Mouse (Mus musculus): ENCODE measurements at regions not wholly inside any gene's neighbourhood (a gene's known extent, or its start where the extent isn't known, plus 50 kb on each side); places are given as distances from the start of the nearest gene placed in this dataset.

- no peak overlapping the region for H3K4me3 ChIP-seq (ENCODE audit: control insufficient read depth in 1 of 2, insufficient read depth in 1 of 2, low read depth in 2 of 2, low read length in 2 of 2)
- peaks cover 0 to under 1% of the 10 kb centered on the region in 2 experiments; a peak in 2 of 4 replicates for H3K4me1 ChIP-seq (ENCODE audit: control insufficient read depth in 1 of 2, insufficient read depth in 2 of 2, low read length in 2 of 2)
- no peaks in the 10 kb centered on the region for H3K27me3 ChIP-seq (ENCODE audit: control insufficient read depth in 1 of 2, insufficient read depth in 2 of 2, low read length in 2 of 2)
- H3K9ac ChIP-seq (ENCODE audit: control insufficient read depth, low read depth, low read length, poor library complexity, severe bottlenecking): no peak overlapping the region
- no peak overlapping the region for H3K27ac ChIP-seq (ENCODE audit: control insufficient read depth, low read depth, low read length)
- H3K79me2 ChIP-seq (ENCODE audit: control insufficient read depth, insufficient read depth, low read length, poor library complexity): no peaks in the 10 kb centered on the region
- no peak for DNase-seq (ENCODE audit: low read depth, low spot score)
- no peaks in the 10 kb centered on the region for H3K36me3 ChIP-seq (ENCODE audit: control insufficient read depth in 1 of 2, insufficient read depth in 2 of 2, low read length in 2 of 2)
- no peaks in the 10 kb centered on the region for H3K9me3 ChIP-seq (replicated peaks; ENCODE audit: insufficient read depth, low read length)
- TF ChIP-seq USF2 (IDR thresholded peaks at IDR 0.05; ENCODE audit: borderline replicate concordance in 1 of 2, insufficient read depth in 1 of 2, low read depth in 1 of 2, low read length in 2 of 2) (no peak), NELFE (IDR thresholded peaks at IDR 0.05; ENCODE audit: low read depth, low read length) (no peak), POLR2AphosphoS2 (IDR thresholded peaks at IDR 0.05; ENCODE audit: low read length) (no peak), E2F4 (IDR thresholded peaks at IDR 0.05; ENCODE audit: borderline replicate concordance, low read depth, low read length) (no peak)
Measured at GRCm38 (mm10) chr1:144330365-144331050, 81.5 kb upstream of the Rgs1 start.

DNA sequence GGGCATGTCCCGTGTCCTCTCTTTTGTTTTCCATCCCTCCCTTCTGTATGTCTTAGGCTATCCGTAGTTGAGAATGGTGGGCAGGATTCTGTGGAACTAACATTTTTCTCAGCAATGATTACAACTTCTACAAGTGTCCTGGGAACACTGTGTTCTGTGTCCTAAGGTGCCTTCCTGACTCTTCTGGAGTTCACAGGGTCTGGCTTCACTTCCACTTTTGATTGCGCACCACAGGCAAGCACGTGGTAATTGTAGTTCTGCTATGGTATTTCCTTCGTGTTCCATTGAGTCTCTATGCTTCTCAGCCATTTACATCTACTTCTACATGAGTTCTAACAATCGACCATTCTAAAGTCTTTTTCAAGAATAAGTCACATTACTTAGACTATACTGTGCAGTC lies 70.4 kb upstream of the Rgs1 start:
- DNase-seq (ENCODE audit: low read depth, low spot score): peak; percentile 27
- TF ChIP-seq MAZ (IDR thresholded peaks at IDR 0.05; ENCODE audit: low read depth, low read length): no peak
- no peak for TF ChIP-seq ELF1 (IDR thresholded peaks at IDR 0.05; ENCODE audit: low read depth, low read length)
- no peak for TF ChIP-seq MYB (IDR thresholded peaks at IDR 0.05; ENCODE audit: low read depth, low read length)
- no peak for TF ChIP-seq BHLHE40 (IDR thresholded peaks at IDR 0.05; ENCODE audit: borderline replicate concordance, low read depth, low read length)
- TF ChIP-seq POLR2A (IDR thresholded peaks at IDR 0.05; ENCODE audit: control insufficient read depth in 1 of 2, insufficient read depth in 1 of 2, low read depth in 1 of 2, low read length in 2 of 2, poor library complexity in 1 of 2): no peak
- TF ChIP-seq ZKSCAN1 (IDR thresholded peaks at IDR 0.05; ENCODE audit: low read depth, low read length): no peak
- TF ChIP-seq RCOR1 (IDR thresholded peaks at IDR 0.05; ENCODE audit: low read depth, low read length): no peak
- no peak for TF ChIP-seq MYC (IDR thresholded peaks at IDR 0.05; ENCODE audit: low read depth, low read length)
- no peak for TF ChIP-seq MAFK (IDR thresholded peaks at IDR 0.05; ENCODE audit: borderline replicate concordance, low read depth, low read length)
- no peak for TF ChIP-seq TAL1 (IDR thresholded peaks at IDR 0.05; ENCODE audit: low read length)
- TF ChIP-seq ETS1 (IDR thresholded peaks at IDR 0.05; ENCODE audit: low read depth, low read length): no peak
- no peak for TF ChIP-seq CHD1 (IDR thresholded peaks at IDR 0.05; ENCODE audit: low read depth, low read length)
- TF ChIP-seq EP300 (IDR thresholded peaks at IDR 0.05; ENCODE audit: low read depth in 1 of 2, low read length in 2 of 2): no peak; a peak in 1 of 4 replicates
- TF ChIP-seq CTCF (IDR thresholded peaks at IDR 0.05 in 2 of 3, conservative IDR thresholded peaks at IDR 0.05 in 1 of 3; ENCODE audit: control insufficient read depth in 1 of 3, insufficient read depth in 1 of 3, low read depth in 2 of 3, low read length in 3 of 3, poor library complexity in 1 of 3, severe bottlenecking in 1 of 3): no peak
- no peak for TF ChIP-seq ZMIZ1 (IDR thresholded peaks at IDR 0.05; ENCODE audit: low read depth, low read length)
- TF ChIP-seq ZNF384 (IDR thresholded peaks at IDR 0.05; ENCODE audit: low read depth, low read length): no peak
- no peak for TF ChIP-seq JUND (IDR thresholded peaks at IDR 0.05; ENCODE audit: low read depth, low read length)
- no peak for TF ChIP-seq CHD2 (IDR thresholded peaks at IDR 0.05; ENCODE audit: low read length)
- TF ChIP-seq NRF1 (IDR thresholded peaks at IDR 0.05; ENCODE audit: insufficient read depth, low read depth, low read length, poor library complexity, severe bottlenecking): no peak
- no peak overlapping the region for H3K9ac ChIP-seq (ENCODE audit: control insufficient read depth, low read depth, low read length, poor library complexity, severe bottlenecking)
- H3K27ac ChIP-seq (ENCODE audit: control insufficient read depth, low read depth, low read length): peak overlapping the region; percentile 54
- H3K4me1 ChIP-seq (ENCODE audit: control insufficient read depth in 1 of 2, insufficient read depth in 2 of 2, low read length in 2 of 2): peaks cover 16 to 17% of the 10 kb centered on the region in 2 experiments
- no peaks in the 10 kb centered on the region for H3K27me3 ChIP-seq (ENCODE audit: control insufficient read depth in 1 of 2, insufficient read depth in 2 of 2, low read length in 2 of 2)
- H3K4me3 ChIP-seq (ENCODE audit: control insufficient read depth in 1 of 2, insufficient read depth in 1 of 2, low read depth in 2 of 2, low read length in 2 of 2): no peak overlapping the region
- no peaks in the 10 kb centered on the region for H3K79me2 ChIP-seq (ENCODE audit: control insufficient read depth, insufficient read depth, low read length, poor library complexity)
- H3K9me3 ChIP-seq (replicated peaks; ENCODE audit: insufficient read depth, low read length): no peaks in the 10 kb centered on the region
- H3K36me3 ChIP-seq (ENCODE audit: control insufficient read depth in 1 of 2, insufficient read depth in 2 of 2, low read length in 2 of 2): peaks cover 0 to 32% of the 10 kb centered on the region in 2 experiments; a peak in 2 of 4 replicates

Data from MEL (cell line).